Mouse (Mus musculus) heart, adult 2 months (tissue): ENCODE measurements at regions not wholly inside any gene's neighbourhood (a gene's known extent, or its start where the extent isn't known, plus 50 kb on each side); places are given as distances from the start of the nearest gene placed in this dataset.
A peak's percentile ranks its signal among the peaks of the same experiment; 100 is the strongest.

ENCODE experiments used
- DNase-seq, 2 experiments: peaks; one replicate each; pipeline ENCODE4 v3.0.0; 2021
- H3K27ac ChIP-seq: fragments of 200-600 bp; 2 replicates; pipeline ENCODE4 v1.8.1; 2022
- H3K27me3 ChIP-seq: fragments of 200-500 bp; 2 replicates; pipeline ENCODE4 v1.6.1; 2012; ENCODE audit warnings: mild to moderate bottlenecking, low read length, inconsistent platforms, mixed read lengths; ENCODE audit not compliant: control insufficient read depth, insufficient read depth
- H3K36me3 ChIP-seq: fragments of 200-500 bp; 2 replicates; pipeline ENCODE4 v1.6.1; 2012; ENCODE audit warnings: low read length, inconsistent platforms; ENCODE audit not compliant: control insufficient read depth, insufficient read depth
- H3K4me1 ChIP-seq: fragments of 200-500 bp; 2 replicates; pipeline ENCODE4 v1.6.1; 2011; ENCODE audit warnings: low read length; ENCODE audit not compliant: control insufficient read depth, insufficient read depth
- H3K4me3 ChIP-seq: fragments of 200-600 bp; 2 replicates; pipeline ENCODE4 v1.8.1; 2022
- H3K79me2 ChIP-seq: fragments of 200-500 bp; replicated peaks from 2 replicates; pipeline ENCODE4 v1.6.1; 2012; ENCODE audit warnings: mild to moderate bottlenecking, inconsistent platforms, low read length, moderate library complexity, mixed read lengths; ENCODE audit not compliant: control insufficient read depth, insufficient read depth
- H3K9ac ChIP-seq: fragments of 200-500 bp; 2 replicates; pipeline ENCODE4 v1.6.1; 2012; ENCODE audit warnings: low read depth, mild to moderate bottlenecking, control low read depth, inconsistent platforms, low read length, mixed read lengths
- CTCF ChIP-seq: fragments of 200-600 bp; IDR thresholded peaks from 2 replicates; pipeline ENCODE4 v1.8.1; 2022; ENCODE audit warnings: antibody characterized with exemption, mild to moderate bottlenecking, moderate library complexity
- EP300 ChIP-seq: fragments of 200-500 bp; IDR thresholded peaks from 2 replicates; pipeline ENCODE4 v1.6.1; 2011; ENCODE audit warnings: low read depth, low read length, control low read depth; ENCODE audit not compliant: insufficient read depth
- POLR2A ChIP-seq: fragments of 200-500 bp; IDR thresholded peaks from 2 replicates; pipeline ENCODE4 v1.6.1; 2011; ENCODE audit warnings: mild to moderate bottlenecking, low read depth, low read length, control low read depth; ENCODE audit not compliant: insufficient read depth
- WGBS: fragments of 180-500 bp; shearing (Covaris S2); methylation state at CpG from one replicate; pipeline ENCODE4 v1.1.7; 2018; 5-methylcytosine and 5-hydroxymethylcytosine counted together
- intact Hi-C: fragments of 180-260 bp; cut with DNase I; formaldehyde crosslinking; loops from one replicate; pipeline ENCODE4 v1.15.1; 2025

- no peak overlapping the region for H3K27ac ChIP-seq
- no peak for DNase-seq
- intact Hi-C loops, result no loop called here
- H3K79me2 ChIP-seq, result no peaks in the 10 kb centered on the region
- no peak overlapping the region for H3K9ac ChIP-seq
- H3K36me3 ChIP-seq, result no peaks in the 10 kb centered on the region
- H3K27me3 ChIP-seq, result peaks cover 1% of the 10 kb centered on the region; the same call in 1 of the 2 replicates
- no peaks in the 10 kb centered on the region for H3K4me1 ChIP-seq
- H3K4me3 ChIP-seq, result no peak overlapping the region
- TF ChIP-seq EP300, result no peak
- 83% methylated on average over 1 of the region's 1 CpGs for WGBS
Measured at GRCm38 (mm10) chr7:133204485-133204884, 80.3 kb upstream of the Ctbp2 start.

GRCm38 (mm10) chr7:133203933-133204332 lies 79.8 kb upstream of the Ctbp2 start:
- no peak overlapping the region for H3K4me3 ChIP-seq
- no peak for DNase-seq
- 90% methylated on average over 7 of the region's 7 CpGs for WGBS
- H3K9ac ChIP-seq, result no peak overlapping the region
- no peaks in the 10 kb centered on the region for H3K4me1 ChIP-seq
- no peaks in the 10 kb centered on the region for H3K79me2 ChIP-seq
- no peaks in the 10 kb centered on the region for H3K36me3 ChIP-seq
- H3K27ac ChIP-seq, result no peak overlapping the region
- peaks cover 1% of the 10 kb centered on the region; the same call in 1 of the 2 replicates for H3K27me3 ChIP-seq
- TF ChIP-seq CTCF (no peak), EP300 (no peak), POLR2A (no peak)
- intact Hi-C loops, result no loop called here

DNA sequence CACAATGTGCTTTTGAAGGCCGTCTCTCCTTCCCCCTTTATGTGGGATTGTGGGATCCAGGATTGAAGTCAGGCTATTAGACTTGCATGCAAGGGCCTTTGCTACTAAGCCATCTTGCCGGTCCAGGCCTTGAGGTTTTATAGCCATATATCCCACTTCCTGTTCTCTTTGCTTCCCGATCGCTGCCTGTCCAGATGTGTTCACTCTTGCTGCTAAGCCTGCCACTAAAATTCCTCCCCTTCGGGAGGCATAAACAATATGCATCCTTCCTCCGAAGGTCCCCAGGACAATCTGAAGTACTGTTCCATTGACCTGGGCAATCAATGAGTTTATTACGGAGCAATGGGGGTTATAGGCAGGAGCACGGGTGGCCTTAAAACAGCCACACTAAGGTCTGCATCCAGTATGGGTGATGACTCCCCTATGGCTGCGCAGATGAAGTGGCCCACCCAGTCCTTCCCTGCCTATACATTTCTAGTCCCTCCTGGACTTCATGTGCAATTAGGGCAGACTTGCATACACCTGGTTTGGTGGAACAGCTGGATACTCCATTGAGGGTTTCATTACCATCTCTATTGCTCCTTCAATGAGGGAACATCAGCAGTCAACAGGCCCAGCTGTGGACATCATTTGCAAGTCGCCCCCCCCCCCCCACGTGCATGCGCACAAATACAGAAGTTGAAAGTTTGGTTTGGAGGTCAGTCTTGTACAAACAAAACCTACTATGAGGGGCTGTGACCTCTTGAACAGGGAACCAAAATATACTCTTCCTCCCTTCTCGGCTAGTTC lies 78.1 kb upstream of the Ctbp2 start:
- TF ChIP-seq POLR2A (no peak), CTCF (no peak), EP300 (no peak)
- DNase-seq, result no peak
- 82% methylated on average over 13 of the region's 13 CpGs for WGBS
- no peaks in the 10 kb centered on the region for H3K36me3 ChIP-seq
- H3K79me2 ChIP-seq, result no peaks in the 10 kb centered on the region
- no peak overlapping the region for H3K27ac ChIP-seq
- H3K9ac ChIP-seq, result no peak overlapping the region
- no peaks in the 10 kb centered on the region for H3K4me1 ChIP-seq
- H3K27me3 ChIP-seq, result peaks cover 1% of the 10 kb centered on the region; the same call in 1 of the 2 replicates
- H3K4me3 ChIP-seq, result no peak overlapping the region
- intact Hi-C loops, result no loop called here

DNA sequence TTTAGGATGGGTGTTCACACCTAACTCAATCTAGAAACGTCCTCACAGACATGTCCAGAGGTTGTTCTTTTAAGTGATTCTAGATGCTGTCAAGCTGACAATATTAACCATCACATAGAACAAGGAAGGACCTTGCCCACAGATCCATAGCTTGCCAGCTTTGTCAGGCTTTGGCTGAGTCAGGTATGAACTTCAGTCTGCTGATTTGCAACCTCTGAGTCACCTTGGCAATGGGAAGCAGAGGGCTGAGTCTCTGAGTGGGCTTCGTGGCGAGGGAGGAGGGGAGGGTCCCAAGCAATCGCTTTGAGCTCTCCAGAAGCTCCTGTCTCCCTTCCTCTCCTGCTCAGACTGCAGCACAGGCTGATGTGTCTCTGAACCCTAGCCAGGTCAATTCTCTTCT lies 74.9 kb upstream of the Ctbp2 start:
- H3K9ac ChIP-seq, result no peak overlapping the region
- TF ChIP-seq POLR2A, result no peak
- TF ChIP-seq EP300, result no peak
- TF ChIP-seq CTCF, result no peak
- H3K79me2 ChIP-seq, result no peaks in the 10 kb centered on the region
- WGBS, result 41% methylated on average over 4 of the region's 4 CpGs
- no peak overlapping the region for H3K27ac ChIP-seq
- DNase-seq, result no peak
- H3K4me1 ChIP-seq, result no peaks in the 10 kb centered on the region
- intact Hi-C loops, result no loop called here
- H3K4me3 ChIP-seq, result no peak overlapping the region
- H3K27me3 ChIP-seq, result no peaks in the 10 kb centered on the region
- H3K36me3 ChIP-seq, result no peaks in the 10 kb centered on the region

- Histone ChIP-seq H3K4me3 (no peak overlapping the region), H3K4me1 (peaks cover 3% of the 10 kb centered on the region), H3K9ac (no peak overlapping the region), H3K27ac (no peak overlapping the region), H3K79me2 (no peaks in the 10 kb centered on the region), H3K27me3 (no peaks in the 10 kb centered on the region), H3K36me3 (no peaks in the 10 kb centered on the region)
- DNase-seq, result no peak
- 69% methylated on average over 7 of the region's 7 CpGs for WGBS
- TF ChIP-seq EP300 (no peak), CTCF (no peak), POLR2A (no peak)
- intact Hi-C loops, result no loop called here
Measured at GRCm38 (mm10) chr7:133189880-133190462, 65.8 kb upstream of the Ctbp2 start.

DNA sequence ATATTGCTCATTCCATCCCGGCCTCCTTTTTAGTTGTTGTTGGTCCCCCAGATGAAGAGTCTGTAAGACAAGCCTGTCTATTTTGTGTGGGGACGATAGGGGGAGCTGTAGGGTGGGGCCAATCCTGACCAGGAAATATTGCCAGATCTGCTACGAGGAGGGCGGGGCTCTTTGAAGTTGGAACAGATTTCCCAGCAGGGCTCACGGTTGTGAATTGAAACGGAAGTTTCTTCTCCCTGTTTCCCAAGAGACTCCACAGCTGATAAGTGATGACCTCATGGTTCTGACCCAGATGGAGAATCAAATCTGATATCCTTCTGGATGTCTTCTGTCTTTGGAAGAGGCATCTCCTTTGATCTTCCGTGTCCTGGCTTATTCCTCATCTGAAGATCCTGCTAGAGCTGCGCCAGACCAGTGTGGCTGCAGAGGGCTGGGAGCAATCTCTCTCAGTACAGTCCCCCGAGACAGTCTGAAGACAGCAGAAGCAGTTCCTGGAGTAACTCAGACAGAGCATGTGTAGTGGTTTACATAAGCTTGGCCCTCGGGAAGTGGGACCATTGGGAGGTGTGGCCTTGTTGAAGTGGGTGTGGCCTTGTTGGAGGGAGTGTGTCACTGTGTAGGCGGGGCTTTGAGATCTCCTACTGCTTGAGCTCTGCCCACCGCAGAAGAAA lies 61.9 kb upstream of the Ctbp2 start:
- intact Hi-C loops, result no loop called here
- no peaks in the 10 kb centered on the region for H3K36me3 ChIP-seq
- H3K27me3 ChIP-seq, result no peaks in the 10 kb centered on the region
- peaks cover 3% of the 10 kb centered on the region for H3K4me1 ChIP-seq
- TF ChIP-seq EP300 (0 out of 2 replicates have a peak, but pooled peaks have one; percentile 31), POLR2A (0 out of 2 replicates have a peak, but pooled peaks have one; percentile 43), CTCF (peak; percentile 82)
- H3K4me3 ChIP-seq, result no peak overlapping the region; the same call in 1 of the 2 replicates
- peak; percentile 72 to 79 for DNase-seq
- peak overlapping the region; percentile 52 for H3K27ac ChIP-seq
- H3K9ac ChIP-seq, result no peak overlapping the region
- WGBS, result 13% methylated on average over 12 of the region's 12 CpGs
- no peaks in the 10 kb centered on the region for H3K79me2 ChIP-seq
